Comparison of ENCODE assay signal across 10 mouse cellular contexts in genomic region chr1:182500224-182500623, GRCm38 (mm10). TPM values are rescaled to one million over a fixed set of nuclear protein-coding genes. Genes with fewer than 3 reads are reported as not detected.
DNase-seq lines count a peak whose midpoint lies in the region; ATAC-seq and TF ChIP-seq lines count a peak whose summit lies in the region.
"Had no signal": no experiment of that assay in that cellular context is flagged by ENCODE, and none has a peak within 500 bp of the region (broad histone marks: within the 10 kb centered on the region; RNA-seq: fewer than 3 reads in every experiment).

No protein-coding gene starts in this region.

- ATAC-seq in intestine, postnatal 0 days, result no peak

- TF ChIP-seq CTCF in left cerebral cortex, adult 2 months (IDR thresholded peaks at IDR 0.05), result no peak
- TF ChIP-seq CTCF in cortical plate, adult 2 months (IDR thresholded peaks at IDR 0.05; ENCODE audit: extremely low read depth, insufficient read depth, low read length), result no peak
- TF ChIP-seq CTCF in intestine, postnatal 0 days (IDR thresholded peaks at IDR 0.05; ENCODE audit: low read depth), result no peak

- no peaks in the 10 kb centered on the region; the same call in 1 of the 2 replicates for H3K36me3 ChIP-seq in intestine, postnatal 0 days (ENCODE audit: control insufficient read depth, insufficient read depth)

- peaks cover 67% of the 10 kb centered on the region for H3K4me1 ChIP-seq in brown adipose tissue, adult 24 weeks (ENCODE audit: control insufficient read depth, insufficient read depth, insufficient read length, low read length)
- peaks cover 3% of the 10 kb centered on the region; the same call in 1 of the 2 replicates for H3K4me1 ChIP-seq in cortical plate, adult 2 months (ENCODE audit: control insufficient read depth, insufficient read depth, low read length)
- H3K4me1 ChIP-seq in intestine, postnatal 0 days (replicated peaks; ENCODE audit: control insufficient read depth, insufficient read depth, low read length), result peaks cover 24% of the 10 kb centered on the region; the same call in 1 of the 2 replicates

- no peak overlapping the region for H3K4me2 ChIP-seq in intestine, postnatal 0 days (replicated peaks; ENCODE audit: low read depth)

- H3K27me3 ChIP-seq in intestine, postnatal 0 days (replicated peaks; ENCODE audit: control insufficient read depth, insufficient read depth, low read length), result no peaks in the 10 kb centered on the region

- peak overlapping the region; percentile 61 for H3K27ac ChIP-seq in left cerebral cortex, adult 2 months
- peak overlapping the region; percentile 94 for H3K27ac ChIP-seq in brown adipose tissue, adult 24 weeks (replicated peaks; ENCODE audit: low read depth, low read length)
- H3K27ac ChIP-seq in cortical plate, adult 2 months (ENCODE audit: insufficient read depth, low read length), result peak overlapping the region; percentile 62
- 0 out of 2 replicates have a peak overlapping the region, but pooled peaks have one; percentile 15 for H3K27ac ChIP-seq in intestine, postnatal 0 days (ENCODE audit: low read depth, low read length)
- H3K27ac ChIP-seq: macrophage had no signal

- intact Hi-C loops in left cerebral cortex, adult 2 months (cut with DNase I), result no loop called here
- intact Hi-C loops in left cerebral cortex, postnatal 25 days (cut with DNase I), result no loop called here

- DNase-seq in left cerebral cortex, adult 2 months (ENCODE audit: extremely low spot score in 1 of 2, low spot score in 2 of 2), result no peak
- no peak for DNase-seq in left cerebral cortex, postnatal 25 days (ENCODE audit: low spot score in 2 of 2)
- DNase-seq in right cerebral cortex, postnatal 14 days, result no peak
- DNase-seq in spleen, adult 18-20 months, result no peak
- DNase-seq: kidney, adult 9 months; thymus, adult 18-20 months had no signal

- H3K9me3 ChIP-seq in intestine, postnatal 0 days (ENCODE audit: control insufficient read depth), result no peaks in the 10 kb centered on the region

- TF ChIP-seq POLR2A in cortical plate, adult 2 months (IDR thresholded peaks at IDR 0.05; ENCODE audit: extremely low read depth, insufficient read depth, low read length), result no peak

- WGBS in intestine, postnatal 0 days, result 56% methylated on average over 4 of the region's 4 CpGs

- no peak overlapping the region for H3K4me3 ChIP-seq in left cerebral cortex, adult 2 months
- H3K4me3 ChIP-seq in brown adipose tissue, adult 24 weeks (ENCODE audit: insufficient read depth, low read depth, low read length), result no peak overlapping the region
- no peak overlapping the region for H3K4me3 ChIP-seq in cortical plate, adult 2 months (ENCODE audit: insufficient read depth, low read length)
- H3K4me3 ChIP-seq in intestine, postnatal 0 days (ENCODE audit: low read depth, low read length), result no peak overlapping the region

- no peak overlapping the region for H3K9ac ChIP-seq in intestine, postnatal 0 days (ENCODE audit: low read depth, low read length)

RNA-seq across cellular contexts. Expression of gene Capn2, which starts 17.2 kb away (rescaled TPM):
- 10 to 100 TPM; 61.2 to 63.7 TPM for total RNA-seq in left cerebral cortex, adult 2 months (2021)
- 10 to 100 TPM; 52.9 to 61.4 TPM for total RNA-seq in left cerebral cortex, postnatal 25 days (2021)
- polyA plus RNA-seq in brown adipose tissue, adult 24 weeks (2012; ENCODE audit: insufficient read depth, insufficient read length, missing spikeins), result 108 and 113 TPM in 2 replicates
- 61.4 and 63.3 TPM in 2 replicates for polyA plus RNA-seq in cortical plate, adult 2 months (2012; rRNA removed)
- polyA plus RNA-seq in intestine, postnatal 0 days (2015; fragmentation: Nextera tagmentation; extraction: Ambion mirVana), result 31.8 and 34.0 TPM in 2 replicates

Comparison
In these comparisons a context has a peak if more than half of its experiments do, and no peak if none do; other contexts are left out.
1. H3K27ac ChIP-seq: peak in every context shown above with its lines; median percentile 94 in brown adipose tissue, adult 24 weeks; 62 in cortical plate, adult 2 months; 61 in left cerebral cortex, adult 2 months; 15 in intestine, postnatal 0 days.